In genomic region chr5:124500573-124500972, GRCm38 (mm10) we compare ENCODE assay signal across 14 mouse cellular contexts. TPM values are rescaled to one million over a fixed set of nuclear protein-coding genes. Genes with fewer than 3 reads are reported as not detected.
DNase-seq lines count a peak whose midpoint lies in the region; ATAC-seq and TF ChIP-seq lines count a peak whose summit lies in the region.
"Had no signal": no experiment of that assay in that cellular context is flagged by ENCODE, and none has a peak within 500 bp of the region (broad histone marks: within the 10 kb centered on the region; RNA-seq: fewer than 3 reads in every experiment).

No protein-coding gene starts in this region.

- no peak overlapping the region for H3K4me3 ChIP-seq in left cerebral cortex, adult 2 months
- H3K4me3 ChIP-seq in heart, embryonic 15.5 days = no peak overlapping the region
- no peak overlapping the region for H3K4me3 ChIP-seq in midbrain, embryonic 10.5 days
- H3K4me3 ChIP-seq: liver, embryonic 13.5 days; midbrain, embryonic 13.5 days; neural tube, embryonic 13.5 days had no signal

- intact Hi-C loops in left cerebral cortex, adult 2 months (cut with DNase I) = no loop called here

- no peak for ATAC-seq in heart, embryonic 15.5 days (replicated peaks; ENCODE audit: insufficient number of reproducible peaks, insufficient read depth, low FRiP score, low read depth)
- ATAC-seq: midbrain, embryonic 13.5 days had no signal

- H3K9ac ChIP-seq in heart, embryonic 15.5 days = no peak overlapping the region
- H3K9ac ChIP-seq: liver, embryonic 13.5 days; midbrain, embryonic 13.5 days; neural tube, embryonic 13.5 days had no signal

- H3K9me3 ChIP-seq in heart, embryonic 15.5 days (replicated peaks) = no peaks in the 10 kb centered on the region
- H3K9me3 ChIP-seq in midbrain, embryonic 10.5 days (replicated peaks) = no peaks in the 10 kb centered on the region
- H3K9me3 ChIP-seq: liver, embryonic 13.5 days; midbrain, embryonic 13.5 days; neural tube, embryonic 13.5 days had no signal

- peaks cover 20% of the 10 kb centered on the region for H3K36me3 ChIP-seq in heart, embryonic 15.5 days
- H3K36me3 ChIP-seq in midbrain, embryonic 10.5 days = peaks cover 88% of the 10 kb centered on the region
- H3K36me3 ChIP-seq: liver, embryonic 13.5 days had no signal

- WGBS in heart, embryonic 15.5 days = 94% methylated on average over 3 of the region's 3 CpGs
- 98% methylated on average over 3 of the region's 3 CpGs for WGBS in midbrain, embryonic 10.5 days

- no peak overlapping the region for H3K4me2 ChIP-seq in heart, embryonic 15.5 days
- H3K4me2 ChIP-seq: liver, embryonic 13.5 days; midbrain, embryonic 13.5 days; neural tube, embryonic 13.5 days had no signal

- H3K4me1 ChIP-seq in heart, embryonic 15.5 days (replicated peaks) = peaks cover 18% of the 10 kb centered on the region
- peaks cover 29% of the 10 kb centered on the region for H3K4me1 ChIP-seq in midbrain, embryonic 10.5 days

- TF ChIP-seq CTCF in left cerebral cortex, adult 2 months (IDR thresholded peaks at IDR 0.05) = no peak

- DNase-seq in frontal cortex, adult 2 months (ENCODE audit: extremely low spot score in 1 of 2, low spot score in 1 of 2) = peak; percentile 55 to 72
- no peak for DNase-seq in frontal cortex, postnatal 14 days (ENCODE audit: low spot score in 2 of 2)
- DNase-seq in left cerebral cortex, adult 2 months (ENCODE audit: extremely low spot score in 1 of 2, low spot score in 2 of 2) = peak in 1 of 2 experiments; percentile 69
- no peak for DNase-seq in left cerebral cortex, adult 11 months (ENCODE audit: low spot score)
- DNase-seq in right cerebral cortex, postnatal 25 days = peak; percentile 68
- DNase-seq in midbrain, embryonic 10.5 days (ENCODE audit: low spot score) = no peak
- DNase-seq in ovary, postnatal 10 days (ENCODE audit: low spot score) = no peak
- DNase-seq: adrenal gland, postnatal 36 days; cerebellum, adult 18-20 months; kidney, postnatal 14 days; liver, embryonic 13.5 days had no signal

- no peaks in the 10 kb centered on the region for H3K27me3 ChIP-seq in heart, embryonic 15.5 days
- no peaks in the 10 kb centered on the region for H3K27me3 ChIP-seq in midbrain, embryonic 10.5 days (ENCODE audit: low read depth, poor library complexity, severe bottlenecking)
- H3K27me3 ChIP-seq: midbrain, embryonic 13.5 days; neural tube, embryonic 13.5 days had no signal

- H3K27ac ChIP-seq in left cerebral cortex, adult 2 months = peak overlapping the region; percentile 88
- 0 out of 2 replicates have a peak overlapping the region, but pooled peaks have one; percentile 2 for H3K27ac ChIP-seq in heart, embryonic 15.5 days
- no peak overlapping the region for H3K27ac ChIP-seq in midbrain, embryonic 10.5 days (replicated peaks)
- H3K27ac ChIP-seq: liver, embryonic 13.5 days; midbrain, embryonic 13.5 days; neural tube, embryonic 13.5 days had no signal

RNA-seq across cellular contexts. Expression of gene Snrnp35, which starts 17.6 kb away (rescaled TPM):
- polyA plus RNA-seq in frontal cortex, adult 2 months (2012; rRNA removed) = 9.6 and 11.8 TPM in 2 replicates
- 10 to 100 TPM; 19.9 to 20.8 TPM for total RNA-seq in left cerebral cortex, adult 2 months (2021)
- 19.2 and 20.7 TPM in 2 replicates for polyA plus RNA-seq in heart, embryonic 15.5 days (2015; fragmentation: Nextera tagmentation; extraction: Ambion mirVana)
- 35.1 and 35.5 TPM in 2 replicates for polyA plus RNA-seq in midbrain, embryonic 10.5 days (2016; fragmentation: Nextera tagmentation; extraction: Ambion mirVana)

RNA-seq across cellular contexts. Expression of gene Rilpl2, which starts 22.4 kb away (rescaled TPM):
- polyA plus RNA-seq in frontal cortex, adult 2 months (2012; rRNA removed) = 24.5 and 25.9 TPM in 2 replicates
- 10 to 100 TPM; 17.9 to 21.0 TPM for total RNA-seq in left cerebral cortex, adult 2 months (2021)
- polyA plus RNA-seq in heart, embryonic 15.5 days (2015; fragmentation: Nextera tagmentation; extraction: Ambion mirVana) = 15.0 and 20.9 TPM in 2 replicates
- polyA plus RNA-seq in midbrain, embryonic 10.5 days (2016; fragmentation: Nextera tagmentation; extraction: Ambion mirVana) = 22.4 and 24.9 TPM in 2 replicates

RNA-seq across cellular contexts. Expression of gene Rilpl1, which starts 30.6 kb away (rescaled TPM):
- polyA plus RNA-seq in frontal cortex, adult 2 months (2012; rRNA removed) = 44.7 and 51.7 TPM in 2 replicates
- total RNA-seq in left cerebral cortex, adult 2 months (2021) = 10 to 100 TPM; 84.6 to 84.8 TPM
- 26.5 and 27.8 TPM in 2 replicates for polyA plus RNA-seq in heart, embryonic 15.5 days (2015; fragmentation: Nextera tagmentation; extraction: Ambion mirVana)
- 20.2 and 22.7 TPM in 2 replicates for polyA plus RNA-seq in midbrain, embryonic 10.5 days (2016; fragmentation: Nextera tagmentation; extraction: Ambion mirVana)

RNA-seq across cellular contexts. Expression of gene Tmed2, which starts 39.9 kb away (rescaled TPM):
- 108 and 133 TPM in 2 replicates for polyA plus RNA-seq in frontal cortex, adult 2 months (2012; rRNA removed)
- 10 to 100 TPM; 95.4 to 98.9 TPM for total RNA-seq in left cerebral cortex, adult 2 months (2021)
- polyA plus RNA-seq in heart, embryonic 15.5 days (2015; fragmentation: Nextera tagmentation; extraction: Ambion mirVana) = 409 and 423 TPM in 2 replicates
- polyA plus RNA-seq in midbrain, embryonic 10.5 days (2016; fragmentation: Nextera tagmentation; extraction: Ambion mirVana) = 466 and 495 TPM in 2 replicates

RNA-seq across cellular contexts. Expression of gene Ddx55, which starts 52.1 kb away (rescaled TPM):
- 38.2 and 38.3 TPM in 2 replicates for polyA plus RNA-seq in frontal cortex, adult 2 months (2012; rRNA removed)
- total RNA-seq in left cerebral cortex, adult 2 months (2021) = 10 to 100 TPM; 25.8 to 28.3 TPM
- polyA plus RNA-seq in heart, embryonic 15.5 days (2015; fragmentation: Nextera tagmentation; extraction: Ambion mirVana) = 6.7 and 8.7 TPM in 2 replicates
- polyA plus RNA-seq in midbrain, embryonic 10.5 days (2016; fragmentation: Nextera tagmentation; extraction: Ambion mirVana) = 18.4 and 19.1 TPM in 2 replicates

Comparison
In these comparisons a context has a peak if more than half of its experiments do, and no peak if none do; other contexts are left out.
1. DNase-seq: peak in frontal cortex, adult 2 months (2 of 2) and right cerebral cortex, postnatal 25 days (single experiment); none in frontal cortex, postnatal 14 days (0 of 2), left cerebral cortex, adult 11 months (single experiment), midbrain, embryonic 10.5 days (single experiment) and ovary, postnatal 10 days (single experiment).